ENCODE assay signal across 8 mouse cellular contexts in the genomic region with DNA sequence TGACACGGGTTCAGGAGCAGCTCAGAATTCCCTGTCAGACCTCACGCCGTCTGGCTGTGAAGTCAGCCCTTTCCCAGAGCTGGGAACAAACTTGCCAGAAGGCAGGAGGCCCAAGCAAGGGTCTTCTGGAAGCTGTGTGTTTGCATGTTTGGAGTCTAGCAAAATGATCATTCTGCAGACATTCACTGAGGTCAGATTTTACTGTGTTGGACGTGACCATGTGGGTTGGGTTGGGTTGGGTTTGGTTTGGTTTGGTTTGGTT. TPM values are rescaled to one million over a fixed set of nuclear protein-coding genes. Genes with fewer than 3 reads are reported as not detected.
DNase-seq lines count a peak whose midpoint lies in the region; ATAC-seq and TF ChIP-seq lines count a peak whose summit lies in the region.

No protein-coding gene starts in this region.

- TF ChIP-seq POLR2A in bone marrow macrophage, adult 2 months (IDR thresholded peaks at IDR 0.05; ENCODE audit: borderline replicate concordance, low read depth, low read length), result no peak

- ATAC-seq in heart, embryonic 16.5 days (replicated peaks; ENCODE audit: extremely low read depth, insufficient read depth, low FRiP score), result no peak
- ATAC-seq in hindbrain, embryonic 13.5 days (ENCODE audit: low FRiP score), result no peak
- no peak; the same call in 1 of the 2 replicates for ATAC-seq in midbrain, embryonic 13.5 days

- peaks cover 18% of the 10 kb centered on the region for H3K36me3 ChIP-seq in heart, embryonic 16.5 days (ENCODE audit: control insufficient read depth, insufficient read depth)
- peaks cover 18% of the 10 kb centered on the region for H3K36me3 ChIP-seq in hindbrain, embryonic 13.5 days
- H3K36me3 ChIP-seq in midbrain, embryonic 13.5 days, result peaks cover 16% of the 10 kb centered on the region

- WGBS in heart, embryonic 16.5 days, result 29% methylated on average over 4 of the region's 4 CpGs
- WGBS in hindbrain, embryonic 13.5 days, result 28% methylated on average over 4 of the region's 4 CpGs
- 43% methylated on average over 4 of the region's 4 CpGs for WGBS in midbrain, embryonic 13.5 days

- H3K4me3 ChIP-seq in heart, embryonic 16.5 days (ENCODE audit: low read length), result 0 out of 2 replicates have a peak overlapping the region, but pooled peaks have one; percentile 5
- 0 out of 2 replicates have a peak overlapping the region, but pooled peaks have one; percentile 2 for H3K4me3 ChIP-seq in bone marrow macrophage, adult 2 months (ENCODE audit: insufficient read depth, low read length)
- no peak overlapping the region for H3K4me3 ChIP-seq in hindbrain, embryonic 13.5 days
- no peak overlapping the region for H3K4me3 ChIP-seq in midbrain, embryonic 13.5 days (replicated peaks)

- H3K9ac ChIP-seq in heart, embryonic 16.5 days (ENCODE audit: low read length), result peak overlapping the region; percentile 72
- peak overlapping the region; percentile 64 for H3K9ac ChIP-seq in hindbrain, embryonic 13.5 days
- peak overlapping the region; percentile 36; the same call in 1 of the 2 replicates for H3K9ac ChIP-seq in midbrain, embryonic 13.5 days (replicated peaks)

- H3K4me2 ChIP-seq in heart, embryonic 16.5 days (ENCODE audit: low read depth, low read length), result peak overlapping the region; percentile 54
- peak overlapping the region; percentile 27; the same call in 1 of the 2 replicates for H3K4me2 ChIP-seq in hindbrain, embryonic 13.5 days
- H3K4me2 ChIP-seq in midbrain, embryonic 13.5 days (replicated peaks), result peak overlapping the region; percentile 35

- no peak for DNase-seq in heart, postnatal 4 days
- no peak for DNase-seq in cerebellum, adult 18-20 months
- DNase-seq in yolk sac, embryonic 10.5 days (ENCODE audit: low spot score), result no peak
- DNase-seq in thymus, postnatal 0 days (ENCODE audit: low spot score), result no peak

- peaks cover 63% of the 10 kb centered on the region for H3K4me1 ChIP-seq in heart, embryonic 16.5 days (ENCODE audit: control insufficient read depth, insufficient read depth, low read length)
- peaks cover 42% of the 10 kb centered on the region for H3K4me1 ChIP-seq in bone marrow macrophage, adult 2 months (ENCODE audit: control insufficient read depth, insufficient read depth, low read length)
- H3K4me1 ChIP-seq in hindbrain, embryonic 13.5 days (replicated peaks), result peaks cover 86% of the 10 kb centered on the region
- H3K4me1 ChIP-seq in midbrain, embryonic 13.5 days (replicated peaks), result peaks cover 84% of the 10 kb centered on the region

- H3K27ac ChIP-seq in heart, embryonic 16.5 days (ENCODE audit: low read length), result peak overlapping the region; percentile 97
- peak overlapping the region; percentile 81 for H3K27ac ChIP-seq in bone marrow macrophage, adult 2 months (ENCODE audit: insufficient read depth, low read depth, low read length)
- peak overlapping the region; percentile 99 for H3K27ac ChIP-seq in hindbrain, embryonic 13.5 days
- peak overlapping the region; percentile 98 for H3K27ac ChIP-seq in midbrain, embryonic 13.5 days

- no peaks in the 10 kb centered on the region for H3K9me3 ChIP-seq in heart, embryonic 16.5 days (replicated peaks; ENCODE audit: control insufficient read depth, low read length)
- H3K9me3 ChIP-seq in hindbrain, embryonic 13.5 days, result no peaks in the 10 kb centered on the region
- H3K9me3 ChIP-seq in midbrain, embryonic 13.5 days, result no peaks in the 10 kb centered on the region

- H3K27me3 ChIP-seq in heart, embryonic 16.5 days (ENCODE audit: control insufficient read depth, insufficient read depth, low read length), result no peaks in the 10 kb centered on the region
- H3K27me3 ChIP-seq in hindbrain, embryonic 13.5 days, result no peaks in the 10 kb centered on the region
- H3K27me3 ChIP-seq in midbrain, embryonic 13.5 days, result no peaks in the 10 kb centered on the region

- no peak for TF ChIP-seq CTCF in bone marrow macrophage, adult 2 months (IDR thresholded peaks at IDR 0.05; ENCODE audit: low read depth, low read length)

RNA-seq across cellular contexts. Expression of gene Dnajb12, which starts 20.7 kb away (rescaled TPM):
- polyA plus RNA-seq in heart, embryonic 16.5 days (2015; fragmentation: Nextera tagmentation; extraction: Ambion mirVana), result 22.1 and 26.3 TPM in 2 replicates
- total RNA-seq in heart, postnatal 4 days (2021), result 10 to 100 TPM; 39.6 to 41.1 TPM
- 26.3 and 32.7 TPM in 2 replicates for polyA plus RNA-seq in bone marrow macrophage, adult 2 months (2012; ENCODE audit: insufficient read depth, insufficient read length, missing spikeins)
- 18.4 and 19.2 TPM in 2 replicates for polyA plus RNA-seq in hindbrain, embryonic 13.5 days (2015; fragmentation: Nextera tagmentation; extraction: Ambion mirVana)
- polyA plus RNA-seq in midbrain, embryonic 13.5 days (2015; fragmentation: Nextera tagmentation; extraction: Ambion mirVana), result 18.3 and 18.6 TPM in 2 replicates
- 13.5 and 14.6 TPM in 2 replicates for polyA plus RNA-seq in thymus, postnatal 0 days (2015; fragmentation: Nextera tagmentation; extraction: Ambion mirVana)

RNA-seq across cellular contexts. Expression of gene Ddit4, which starts 51.5 kb away (rescaled TPM):
- 29.0 and 31.9 TPM in 2 replicates for polyA plus RNA-seq in heart, embryonic 16.5 days (2015; fragmentation: Nextera tagmentation; extraction: Ambion mirVana)
- total RNA-seq in heart, postnatal 4 days (2021), result 10 to 100 TPM; 31.4 to 36.9 TPM
- 3.4 and 3.5 TPM in 2 replicates for polyA plus RNA-seq in bone marrow macrophage, adult 2 months (2012; ENCODE audit: insufficient read depth, insufficient read length, missing spikeins)
- polyA plus RNA-seq in hindbrain, embryonic 13.5 days (2015; fragmentation: Nextera tagmentation; extraction: Ambion mirVana), result 64.8 and 69.6 TPM in 2 replicates
- 48.5 and 58.7 TPM in 2 replicates for polyA plus RNA-seq in midbrain, embryonic 13.5 days (2015; fragmentation: Nextera tagmentation; extraction: Ambion mirVana)
- 50.6 and 54.7 TPM in 2 replicates for polyA plus RNA-seq in thymus, postnatal 0 days (2015; fragmentation: Nextera tagmentation; extraction: Ambion mirVana)

Comparison
In these comparisons a context has a peak if more than half of its experiments do, and no peak if none do; other contexts are left out.
1. H3K4me3 ChIP-seq: peak in heart, embryonic 16.5 days (single experiment) and bone marrow macrophage, adult 2 months (single experiment); none in hindbrain, embryonic 13.5 days (single experiment) and midbrain, embryonic 13.5 days (single experiment).
2. Peak in every context shown above with its lines, with median percentiles within 50 percentile points of each other: H3K27ac ChIP-seq, H3K4me2 ChIP-seq and H3K9ac ChIP-seq.